Mouse (Mus musculus): ENCODE results near the gene Usp7.

GRCm38 (mm10) chr16:8678676-8679075, 113.4 kb downstream of the Usp7 start:
- no peak for TF ChIP-seq CTCF (IDR thresholded peaks at IDR 0.05; ENCODE audit: insufficient read depth, low read depth, low read length)
- TF ChIP-seq POLR2A (IDR thresholded peaks at IDR 0.05; ENCODE audit: insufficient read depth, low read depth, low read length) = no peak
